Mouse (Mus musculus): Measurements from ENCODE around the gene Lat.
"Not testable (repeated sequence)": the region's sequence is repeated elsewhere in the genome, so short reads cannot be mapped to it uniquely, and the experiment has no call there.

Gene Lat

DNA sequence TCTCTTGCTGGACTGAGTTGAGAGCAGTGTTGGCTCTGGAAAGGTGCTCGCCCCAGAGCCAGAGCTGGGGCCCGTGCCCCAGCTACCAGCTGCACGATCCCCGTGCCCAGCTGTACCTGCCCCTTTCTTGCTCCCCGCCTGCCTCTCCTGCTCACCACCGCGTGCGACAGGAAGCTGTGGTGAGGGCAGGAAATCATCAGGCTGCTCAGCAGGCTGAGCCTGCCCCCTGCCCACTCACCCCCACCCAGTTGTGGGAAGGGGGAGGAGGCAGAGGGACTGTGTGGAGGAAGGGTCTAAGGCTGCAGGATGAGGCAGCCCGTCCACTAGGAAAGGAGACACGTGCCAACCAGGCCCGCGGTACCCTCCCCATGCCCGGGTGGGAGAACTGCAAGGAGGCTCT is at the start of gene Lat:
Lat (minus strand) TSS at position 178 of the 400 bp plus-strand sequence.
- DNase-seq (ENCODE audit: low read depth, low spot score) = peak; percentile 89

GRCm38 (mm10) chr7:126418496-126418895 is 49.1 kb upstream of the Lat start:
- no peak for DNase-seq (ENCODE audit: low read depth, low spot score)

DNA sequence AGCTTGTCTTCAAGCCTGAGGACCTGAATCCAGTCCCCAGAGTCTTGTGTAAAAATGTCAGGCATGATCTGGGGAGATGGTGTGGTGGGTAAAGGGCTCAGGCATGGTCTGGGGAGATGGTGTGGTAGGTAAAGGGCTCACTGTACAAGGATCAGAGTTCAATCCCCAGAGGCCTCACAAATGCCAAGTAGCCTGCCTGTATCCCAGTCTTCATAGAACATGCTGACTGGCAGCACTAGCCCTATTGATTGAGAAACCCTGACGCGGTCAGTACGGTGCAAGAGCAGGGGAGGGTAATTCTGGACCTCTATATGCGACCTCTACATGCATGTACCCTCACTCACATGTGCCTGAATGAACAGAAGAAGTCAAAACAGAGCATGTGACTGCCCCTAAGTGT is 48.2 kb upstream of the Lat start:
- no peak for DNase-seq (ENCODE audit: low read depth, low spot score)

DNA sequence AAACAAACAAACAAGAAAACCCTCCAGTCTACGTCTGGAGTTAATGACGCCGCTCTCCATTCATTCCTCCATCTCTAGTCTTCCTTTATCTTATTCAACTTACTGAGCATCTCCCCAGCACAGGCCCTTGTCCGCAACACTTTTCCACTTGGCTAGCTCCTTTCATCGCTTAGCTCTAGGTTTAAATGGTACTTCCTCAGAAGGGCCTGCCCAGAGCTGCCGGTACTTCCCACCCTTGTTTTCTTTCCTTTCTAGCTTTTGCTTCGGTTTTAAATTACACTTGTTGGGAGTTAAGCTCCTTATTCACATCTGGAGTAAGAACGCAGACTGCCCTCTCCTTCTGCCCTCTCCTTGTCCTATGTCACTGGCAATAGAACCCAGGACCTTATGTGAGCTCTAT is 47.7 kb upstream of the Lat start:
- no peak for DNase-seq (ENCODE audit: low read depth, low spot score)

DNA sequence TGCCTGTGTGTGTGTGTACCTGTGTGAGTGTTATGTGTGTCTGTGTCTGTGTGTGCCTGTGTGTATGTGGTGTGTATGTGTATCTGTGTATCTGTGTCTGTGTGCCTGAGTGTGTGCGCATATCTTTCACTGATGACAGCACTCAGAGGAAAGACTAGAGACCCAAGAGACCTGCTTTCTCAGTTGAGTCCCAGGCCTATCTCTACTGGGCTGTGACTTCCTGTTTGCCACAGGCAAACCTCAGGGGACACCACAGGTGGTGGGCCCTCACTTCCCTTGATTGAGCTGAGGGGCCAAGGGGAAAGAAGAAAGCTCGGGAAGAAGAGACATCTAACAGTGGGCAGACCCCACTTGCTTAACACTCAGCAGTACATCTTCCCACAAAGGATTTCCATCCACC is 47.2 kb upstream of the Lat start:
- DNase-seq (ENCODE audit: low read depth, low spot score) = no peak

- DNase-seq (ENCODE audit: low read depth, low spot score) = no peak
Measured at GRCm38 (mm10) chr7:126414725-126415124, 45.4 kb upstream of the Lat start, which contains the start of gene Cd19. Cd19 (minus strand) TSS chr7:126414889.

GRCm38 (mm10) chr7:126411061-126411460 is 41.7 kb upstream of the Lat start:
- no peak for DNase-seq (ENCODE audit: low read depth, low spot score)

- no peak for DNase-seq (ENCODE audit: low read depth, low spot score)
Measured at GRCm38 (mm10) chr7:126408686-126409085, 39.3 kb upstream of the Lat start.

- DNase-seq (ENCODE audit: low read depth, low spot score) = not testable (repeated sequence)
Measured at GRCm38 (mm10) chr7:126402518-126402917, 33.1 kb upstream of the Lat start.

DNA sequence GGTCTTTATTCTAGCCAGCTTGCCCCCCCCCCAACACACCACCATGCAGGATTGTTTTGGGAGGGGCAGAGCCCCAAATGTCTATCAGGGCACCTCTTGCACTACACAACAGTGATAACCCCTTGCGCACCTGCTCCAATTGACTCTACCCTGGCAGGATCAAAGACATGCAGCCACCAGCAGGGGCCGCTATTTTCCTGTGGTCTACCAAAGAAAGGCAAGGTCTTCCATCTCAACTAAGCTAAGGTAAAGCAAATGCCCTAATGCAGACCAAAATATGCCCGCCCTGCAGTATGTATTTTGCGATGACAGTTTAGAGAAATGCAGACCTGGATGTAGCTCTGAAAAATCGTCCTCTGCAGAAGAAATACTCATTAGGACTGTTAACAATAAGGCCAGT is 30.2 kb upstream of the Lat start:
- peak; percentile 92 for DNase-seq (ENCODE audit: low read depth, low spot score)

DNA sequence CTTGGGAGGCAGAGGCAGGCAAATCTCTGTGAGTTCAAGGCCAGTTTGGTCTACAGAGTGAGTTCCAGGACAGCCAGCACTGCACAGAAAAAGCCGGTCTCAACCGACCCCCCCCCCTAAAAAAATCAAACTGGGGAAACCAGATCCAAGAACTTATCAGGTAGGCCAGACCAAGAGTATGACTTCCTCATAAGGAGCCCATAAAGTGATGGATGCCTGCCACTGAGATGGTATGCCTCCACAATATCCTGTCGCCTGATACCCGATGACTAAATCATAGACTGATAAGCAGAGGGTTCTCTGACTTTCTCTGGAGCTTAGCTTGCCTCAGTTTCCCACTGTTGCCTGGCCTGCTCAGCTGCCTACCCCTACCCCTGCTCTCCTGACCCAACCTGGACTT is 28.5 kb upstream of the Lat start:
- no peak for DNase-seq (ENCODE audit: low read depth, low spot score)

GRCm38 (mm10) chr7:126397221-126397620 is 27.9 kb upstream of the Lat start:
- no peak for DNase-seq (ENCODE audit: low read depth, low spot score)

- peak; percentile 97 for DNase-seq (ENCODE audit: low read depth, low spot score)
Measured at GRCm38 (mm10) chr7:126396298-126397119, 27.1 kb upstream of the Lat start, which contains the start of gene Nfatc2ip. Nfatc2ip (minus strand) TSS chr7:126396737.

- DNase-seq (ENCODE audit: low read depth, low spot score) = not testable (repeated sequence)
Measured at GRCm38 (mm10) chr7:126392086-126392884, 22.9 kb upstream of the Lat start.

- no peak for DNase-seq (ENCODE audit: low read depth, low spot score)
Measured at GRCm38 (mm10) chr7:126388185-126388584, 18.8 kb upstream of the Lat start.

- DNase-seq (ENCODE audit: low read depth, low spot score) = no peak
Measured at GRCm38 (mm10) chr7:126383565-126383964, 14.2 kb upstream of the Lat start.

GRCm38 (mm10) chr7:126377278-126378158 is 8.1 kb upstream of the Lat start, which contains the start of gene Spns1:
Spns1 (minus strand) TSS chr7:126377450.
- DNase-seq (ENCODE audit: low read depth, low spot score) = peak; percentile 97

- no peak for DNase-seq (ENCODE audit: low read depth, low spot score)
Measured at GRCm38 (mm10) chr7:126376903-126377277, 7.5 kb upstream of the Lat start.

GRCm38 (mm10) chr7:126375012-126375411 is 5.6 kb upstream of the Lat start:
- DNase-seq (ENCODE audit: low read depth, low spot score) = peak; percentile 41

DNA sequence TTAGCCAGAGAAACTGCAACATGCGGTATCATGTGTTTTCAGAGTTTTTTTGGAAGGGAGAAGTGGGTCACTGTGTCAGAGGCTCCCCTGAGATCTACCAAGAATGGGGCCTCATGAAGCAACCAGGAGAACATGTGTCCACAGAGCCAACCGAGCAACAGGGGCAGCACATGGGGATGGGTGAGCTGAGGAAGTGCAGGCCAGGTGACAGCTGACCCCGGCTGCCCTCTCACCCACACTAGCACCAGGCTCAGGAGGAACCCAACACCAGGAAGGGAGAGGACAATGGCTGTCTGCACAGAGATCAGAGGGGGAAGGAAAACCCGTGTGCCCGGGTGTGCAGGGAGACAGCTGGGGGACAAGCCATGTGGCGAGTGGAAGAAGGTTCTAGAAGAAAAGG is 5.2 kb upstream of the Lat start:
- no peak for DNase-seq (ENCODE audit: low read depth, low spot score)

- DNase-seq (ENCODE audit: low read depth, low spot score) = no peak
Measured at GRCm38 (mm10) chr7:126373007-126373406, 3.6 kb upstream of the Lat start.

GRCm38 (mm10) chr7:126368367-126368766 is 1.0 kb downstream of the Lat start:
- DNase-seq (ENCODE audit: low read depth, low spot score) = no peak

Data from CD4-positive, CD25-positive, alpha-beta regulatory T cell, adult 2 months (primary cell).